Mouse (Mus musculus) forebrain, embryonic 15.5 days (tissue): Measurements from ENCODE around the gene Dcst2. TPM values are rescaled to one million over a fixed set of nuclear protein-coding genes. Genes with fewer than 3 reads are reported as not detected.
A peak's percentile ranks its signal among the peaks of the same experiment; 100 is the strongest.

ENCODE experiments used
- ATAC-seq: fragments of 200-750 bp; cut with Nextera tagmentation; replicated peaks from 2 replicates; pipeline ENCODE4 v1.8.0; 2017; ENCODE audit warnings: mild to moderate bottlenecking, moderate TSS enrichment, moderate library complexity
- H3K27ac ChIP-seq: fragments of 300-500 bp; sonication (generic); replicated peaks from 2 replicates; pipeline ENCODE4 v1.5.1; 2015; ENCODE audit warnings: mild to moderate bottlenecking, inconsistent platforms
- H3K27me3 ChIP-seq: fragments of 300-500 bp; sonication (generic); 2 replicates; pipeline ENCODE4 v1.6.1; 2015; ENCODE audit warnings: inconsistent platforms
- H3K36me3 ChIP-seq: fragments of 300-500 bp; sonication (generic); 2 replicates; pipeline ENCODE4 v1.6.1; 2015; ENCODE audit warnings: mild to moderate bottlenecking, inconsistent platforms
- H3K4me1 ChIP-seq: fragments of 300-500 bp; sonication (generic); 2 replicates; pipeline ENCODE4 v1.6.1; 2015; ENCODE audit warnings: inconsistent platforms
- H3K4me2 ChIP-seq: fragments of 300-500 bp; sonication (generic); replicated peaks from 2 replicates; pipeline ENCODE4 v1.6.1; 2015; ENCODE audit warnings: mild to moderate bottlenecking, inconsistent platforms
- H3K4me3 ChIP-seq: fragments of 300-500 bp; sonication (generic); 2 replicates; pipeline ENCODE4 v1.5.1; 2015; ENCODE audit warnings: mild to moderate bottlenecking, inconsistent platforms
- H3K9ac ChIP-seq: fragments of 300-500 bp; sonication (generic); replicated peaks from 2 replicates; pipeline ENCODE4 v1.6.1; 2015; ENCODE audit warnings: mild to moderate bottlenecking, inconsistent platforms
- H3K9me3 ChIP-seq: fragments of 300-500 bp; sonication (generic); 2 replicates; pipeline ENCODE4 v1.6.1; 2016; ENCODE audit warnings: inconsistent platforms
- WGBS: fragments of 180-500 bp; shearing (Covaris S2); methylation state at CpG from one replicate; pipeline ENCODE4 v1.1.7; 2015; ENCODE audit warnings: mixed read lengths; 5-methylcytosine and 5-hydroxymethylcytosine counted together
- polyA plus RNA-seq: library from polyadenylated mRNA; unstranded; fragments of >200 nt; fragmentation: Nextera tagmentation; extraction: Ambion mirVana; gene quantifications from 2 replicates; pipeline ENCODE4 v1.2.1, GENCODE M21; 2015

Dcst2 gene
- polyA plus RNA-seq, 1 experiment from 2014 or later: 0.11 TPM

GRCm38 (mm10) chr3:89384331-89385076, 22.7 kb downstream of the Dcst2 start:
- H3K4me1 ChIP-seq: peaks cover 11% of the 10 kb centered on the region
- no peak overlapping the region for H3K4me2 ChIP-seq
- no peak for ATAC-seq
- WGBS: 49% methylated on average over 12 of the region's 12 CpGs
- H3K36me3 ChIP-seq: no peaks in the 10 kb centered on the region
- H3K9ac ChIP-seq: no peak overlapping the region
- H3K27me3 ChIP-seq: no peaks in the 10 kb centered on the region
- H3K27ac ChIP-seq: no peak overlapping the region
- no peaks in the 10 kb centered on the region for H3K9me3 ChIP-seq
- no peak overlapping the region for H3K4me3 ChIP-seq

DNA sequence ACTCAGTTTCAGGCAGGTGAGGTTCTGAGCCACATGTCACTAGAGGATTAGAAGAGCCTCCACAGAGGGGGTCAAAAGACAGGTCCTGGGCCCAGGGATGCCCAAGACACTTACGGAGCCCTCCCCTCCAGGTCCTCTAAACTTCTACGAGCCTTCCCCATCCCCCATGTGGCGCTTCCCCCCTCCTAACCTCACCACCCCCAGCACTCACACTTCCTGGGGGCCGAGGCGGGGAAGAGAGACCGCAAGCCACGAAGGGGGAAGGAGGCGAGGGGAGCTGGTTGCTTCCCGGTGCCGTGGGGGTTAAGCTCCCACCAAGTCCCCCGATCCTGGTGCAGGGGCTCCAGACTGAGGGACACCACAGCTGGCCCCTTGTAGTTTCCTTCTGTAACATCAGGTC, 23.7 kb downstream of the Dcst2 start:
- no peak overlapping the region for H3K4me3 ChIP-seq
- ATAC-seq: no peak
- no peaks in the 10 kb centered on the region for H3K36me3 ChIP-seq
- H3K4me2 ChIP-seq: no peak overlapping the region
- no peak overlapping the region for H3K27ac ChIP-seq
- WGBS: 46% methylated on average over 11 of the region's 11 CpGs
- peaks cover 15% of the 10 kb centered on the region for H3K4me1 ChIP-seq
- no peaks in the 10 kb centered on the region for H3K9me3 ChIP-seq
- H3K27me3 ChIP-seq: no peaks in the 10 kb centered on the region
- no peak overlapping the region for H3K9ac ChIP-seq

- no peaks in the 10 kb centered on the region for H3K27me3 ChIP-seq
- H3K9me3 ChIP-seq: no peaks in the 10 kb centered on the region
- no peak overlapping the region for H3K9ac ChIP-seq
- 54% methylated on average over 17 of the region's 17 CpGs for WGBS
- no peak overlapping the region for H3K4me2 ChIP-seq
- peaks cover 27% of the 10 kb centered on the region for H3K4me1 ChIP-seq
- H3K27ac ChIP-seq: no peak overlapping the region
- H3K36me3 ChIP-seq: no peaks in the 10 kb centered on the region
- ATAC-seq: no peak
- H3K4me3 ChIP-seq: no peak overlapping the region
These were observed 25.0 kb downstream of the Dcst2 start for GRCm38 (mm10) chr3:89386438-89387420.

GRCm38 (mm10) chr3:89387632-89388031, 25.9 kb downstream of the Dcst2 start:
- ATAC-seq: no peak; the same call in 1 of the 2 replicates
- Histone ChIP-seq H3K9me3 (no peaks in the 10 kb centered on the region), H3K9ac (no peak overlapping the region), H3K27me3 (no peaks in the 10 kb centered on the region; the same call in 1 of the 2 replicates), H3K36me3 (no peaks in the 10 kb centered on the region), H3K4me3 (no peak overlapping the region), H3K27ac (no peak overlapping the region), H3K4me1 (peaks cover 36% of the 10 kb centered on the region), H3K4me2 (no peak overlapping the region)
- 78% methylated on average over 11 of the region's 11 CpGs for WGBS

DNA sequence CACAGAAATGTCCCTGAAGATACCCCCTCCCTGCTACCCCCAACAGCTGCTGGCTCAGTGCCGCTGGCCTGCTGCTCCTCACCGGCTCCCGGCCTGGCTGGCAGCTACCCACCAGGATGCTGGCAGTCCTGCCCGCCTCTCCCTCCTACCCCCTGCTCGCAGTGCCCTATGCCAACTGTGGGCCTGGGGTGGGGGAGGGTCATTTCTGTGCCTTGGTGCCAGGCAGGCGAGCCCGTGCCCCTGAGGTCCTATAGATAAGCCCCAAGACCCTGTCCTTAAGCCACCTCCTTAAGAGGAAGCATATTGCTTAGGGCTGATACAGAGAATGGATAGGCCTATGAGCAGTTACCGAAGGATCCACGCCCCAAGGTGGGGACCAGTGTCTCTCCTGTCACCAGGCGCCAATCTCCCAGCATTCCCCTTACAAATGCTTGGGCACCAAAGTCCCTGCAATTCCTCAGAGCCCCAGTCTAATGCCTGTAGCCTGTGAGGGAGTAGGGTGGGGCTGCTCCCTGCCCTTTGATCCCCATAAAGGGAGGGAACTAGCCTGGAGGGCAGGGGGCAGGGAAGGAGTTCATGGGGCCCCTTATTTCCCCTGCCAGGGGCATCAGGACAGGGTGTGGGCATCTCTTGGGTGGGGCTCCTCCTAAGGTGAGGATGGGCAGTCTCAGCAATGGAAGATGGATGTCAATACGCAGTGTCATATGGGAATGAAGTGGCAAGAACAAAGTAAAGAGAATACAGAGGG, 26.5 kb downstream of the Dcst2 start:
- Histone ChIP-seq H3K4me2 (no peak overlapping the region), H3K4me3 (no peak overlapping the region), H3K36me3 (no peaks in the 10 kb centered on the region), H3K4me1 (peaks cover 41% of the 10 kb centered on the region), H3K27ac (no peak overlapping the region), H3K9ac (no peak overlapping the region), H3K27me3 (no peaks in the 10 kb centered on the region; the same call in 1 of the 2 replicates), H3K9me3 (no peaks in the 10 kb centered on the region)
- 59% methylated on average over 11 of the region's 11 CpGs for WGBS
- ATAC-seq: peak; percentile 23; the same call in 1 of the 2 replicates

- no peak overlapping the region for H3K9ac ChIP-seq
- no peaks in the 10 kb centered on the region; the same call in 1 of the 2 replicates for H3K27me3 ChIP-seq
- H3K4me1 ChIP-seq: peaks cover 47% of the 10 kb centered on the region
- H3K4me2 ChIP-seq: no peak overlapping the region
- 74% methylated on average over 5 of the region's 6 CpGs for WGBS
- no peak overlapping the region for H3K27ac ChIP-seq
- H3K36me3 ChIP-seq: no peaks in the 10 kb centered on the region
- no peaks in the 10 kb centered on the region for H3K9me3 ChIP-seq
- ATAC-seq: peak; percentile 47
- no peak overlapping the region for H3K4me3 ChIP-seq
These were observed 27.3 kb downstream of the Dcst2 start for GRCm38 (mm10) chr3:89388901-89389740.

GRCm38 (mm10) chr3:89390111-89390515, 28.3 kb downstream of the Dcst2 start:
- no peak overlapping the region for H3K27ac ChIP-seq
- WGBS: 38% methylated on average over 5 of the region's 5 CpGs
- ATAC-seq: no peak
- peaks cover 57% of the 10 kb centered on the region for H3K4me1 ChIP-seq
- no peaks in the 10 kb centered on the region for H3K9me3 ChIP-seq
- no peak overlapping the region for H3K9ac ChIP-seq
- no peak overlapping the region for H3K4me3 ChIP-seq
- H3K4me2 ChIP-seq: no peak overlapping the region
- no peaks in the 10 kb centered on the region for H3K36me3 ChIP-seq
- H3K27me3 ChIP-seq: no peaks in the 10 kb centered on the region; the same call in 1 of the 2 replicates

GRCm38 (mm10) chr3:89390699-89391662, 29.2 kb downstream of the Dcst2 start:
- Histone ChIP-seq H3K9ac (0 out of 2 replicates have a peak overlapping the region, but pooled peaks have one; percentile 48), H3K36me3 (no peaks in the 10 kb centered on the region), H3K4me1 (peaks cover 64% of the 10 kb centered on the region), H3K4me2 (peak overlapping the region; percentile 94), H3K4me3 (peak overlapping the region; percentile 46), H3K27me3 (peaks cover 2% of the 10 kb centered on the region; the same call in 1 of the 2 replicates), H3K9me3 (no peaks in the 10 kb centered on the region), H3K27ac (no peak overlapping the region)
- WGBS: 8% methylated on average over 16 of the region's 19 CpGs
- ATAC-seq: no peak

- Histone ChIP-seq H3K9me3 (no peaks in the 10 kb centered on the region), H3K4me3 (peak overlapping the region; percentile 46), H3K27me3 (peaks cover 5% of the 10 kb centered on the region; the same call in 1 of the 2 replicates), H3K4me1 (peaks cover 72% of the 10 kb centered on the region), H3K4me2 (peak overlapping the region; percentile 94), H3K36me3 (no peaks in the 10 kb centered on the region), H3K9ac (peak overlapping the region; percentile 48), H3K27ac (no peak overlapping the region)
- 1% methylated on average over 55 of the region's 56 CpGs for WGBS
- no peak for ATAC-seq
These were observed 30.1 kb downstream of the Dcst2 start for GRCm38 (mm10) chr3:89391663-89392511.
